Mouse (Mus musculus) CH12.LX (cell line): ENCODE data around the gene Cacnb4.

Source experiments
- CTCF ChIP-seq, 2 experiments: IDR thresholded peaks in 1 of 2; conservative IDR thresholded peaks in 1 of 2; 2 replicates each; pipeline ENCODE4 v1.5.1; 2011 to 2012; ENCODE audit warnings: low read depth in 2 of 2, low read length in 2 of 2, improper control_type of control experiment in 1 of 2, inconsistent platforms in 1 of 2, mild to moderate bottlenecking in 1 of 2, moderate library complexity in 1 of 2
- E2F4 ChIP-seq: IDR thresholded peaks from 2 replicates; pipeline ENCODE4 v1.6.1; 2011; ENCODE audit warnings: low read depth, low read length, improper control_type of control experiment; ENCODE audit not compliant: insufficient replicate concordance
- EP300 ChIP-seq: IDR thresholded peaks from 2 replicates; pipeline ENCODE4 v1.6.1; 2011; ENCODE audit warnings: low read length, improper control_type of control experiment
- GABPA ChIP-seq: IDR thresholded peaks from 2 replicates; pipeline ENCODE4 v1.6.1; 2012; ENCODE audit warnings: low read depth, low read length, improper control_type of control experiment, inconsistent platforms; ENCODE audit not compliant: insufficient replicate concordance
- JUND ChIP-seq: conservative IDR thresholded peaks from 2 replicates; pipeline ENCODE4 v1.6.1; 2011; ENCODE audit warnings: low read depth, low read length, improper control_type of control experiment
- MAX ChIP-seq: IDR thresholded peaks from 2 replicates; pipeline ENCODE4 v1.6.1; 2011; ENCODE audit warnings: low read length, improper control_type of control experiment
- NRF1 ChIP-seq: IDR thresholded peaks from 2 replicates; pipeline ENCODE4 v1.6.1; 2014; ENCODE audit warnings: low read depth, mild to moderate bottlenecking, inconsistent platforms, low read length, improper control_type of control experiment, moderate library complexity
- POLR2A ChIP-seq: IDR thresholded peaks from 2 replicates; pipeline ENCODE4 v1.6.1; 2011; ENCODE audit warnings: low read depth, mild to moderate bottlenecking, improper control_type of control experiment, low read length
- RAD21 ChIP-seq: IDR thresholded peaks from 2 replicates; pipeline ENCODE4 v1.6.1; 2011; ENCODE audit warnings: low read depth, mild to moderate bottlenecking, low read length, improper control_type of control experiment, moderate library complexity
- SIN3A ChIP-seq: IDR thresholded peaks from 2 replicates; pipeline ENCODE4 v1.6.1; 2012; ENCODE audit warnings: low read length, improper control_type of control experiment, inconsistent platforms
- SMC3 ChIP-seq: IDR thresholded peaks from 2 replicates; pipeline ENCODE4 v1.6.1; 2011; ENCODE audit warnings: low read depth, low read length, improper control_type of control experiment
- ZC3H11A ChIP-seq: IDR thresholded peaks from 2 replicates; pipeline ENCODE4 v1.6.1; 2012; ENCODE audit warnings: low read depth, mild to moderate bottlenecking, inconsistent platforms, low read length, improper control_type of control experiment
- ZNF384 ChIP-seq: IDR thresholded peaks from 2 replicates; pipeline ENCODE4 v1.6.1; 2012; ENCODE audit warnings: low read depth, low read length, improper control_type of control experiment, inconsistent platforms

DNA sequence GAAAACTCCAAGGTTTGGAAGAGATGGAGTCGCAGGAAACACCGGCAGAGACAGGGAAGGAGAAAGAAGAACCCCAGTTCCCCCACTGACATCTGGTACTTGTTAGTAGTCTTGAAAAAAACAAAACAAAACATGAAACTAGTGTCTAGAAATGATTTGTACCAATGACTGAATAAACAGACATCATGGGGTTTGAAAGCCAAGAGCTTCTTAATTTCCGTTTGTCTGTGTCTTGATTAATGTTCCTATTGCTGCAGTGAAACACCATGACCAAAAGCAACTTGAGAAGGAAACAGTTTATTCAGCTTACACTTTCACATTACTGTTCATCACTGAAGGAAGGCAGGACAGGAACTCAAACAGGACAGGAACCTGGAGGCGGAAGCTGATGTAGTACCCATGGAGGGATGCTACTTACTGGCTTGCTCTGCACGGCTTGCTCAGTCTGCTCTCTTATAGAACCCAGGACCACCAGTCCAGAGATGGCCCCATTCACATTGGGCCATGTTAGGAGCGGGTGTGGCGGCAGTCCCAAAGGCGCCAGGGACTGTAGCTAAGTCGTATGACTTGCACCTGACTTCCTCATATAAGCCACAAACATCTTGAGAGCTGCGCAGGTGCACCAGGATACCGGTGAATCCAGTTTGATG, 95.4 kb downstream of the Cacnb4 start:
- TF ChIP-seq EP300 (no peak), CTCF (conservative IDR thresholded peaks at IDR 0.05 in 1 of 2, IDR thresholded peaks at IDR 0.05 in 1 of 2; ENCODE audit: low read depth in 2 of 2, low read length in 2 of 2) (no peak), POLR2A (no peak), JUND (no peak), SMC3 (no peak), GABPA (no peak), SIN3A (no peak), MAX (no peak), E2F4 (no peak), ZC3H11A (no peak), ZNF384 (no peak), NRF1 (no peak), RAD21 (no peak)
